Mouse (Mus musculus) cerebellum, adult 2 months (tissue): Measurements from ENCODE around the gene Traf2. TPM values are rescaled to one million over a fixed set of nuclear protein-coding genes. Genes with fewer than 3 reads are reported as not detected.

Experiments used
- DNase-seq, 2 experiments: peaks; one replicate each; pipeline ENCODE4 v3.0.0; 2021
- H3K27ac ChIP-seq: fragments of 200-500 bp; 2 replicates; pipeline ENCODE4 v1.5.1; 2012; ENCODE audit warnings: low read length, control low read depth, inconsistent platforms; ENCODE audit not compliant: insufficient read depth
- H3K27me3 ChIP-seq: fragments of 200-500 bp; 2 replicates; pipeline ENCODE4 v1.6.1; 2012; ENCODE audit warnings: inconsistent platforms, mild to moderate bottlenecking, low read length, moderate library complexity; ENCODE audit not compliant: control insufficient read depth, insufficient read depth
- H3K4me1 ChIP-seq: fragments of 200-500 bp; 2 replicates; pipeline ENCODE4 v1.6.1; 2011; ENCODE audit warnings: low read length; ENCODE audit not compliant: control insufficient read depth, insufficient read depth
- H3K4me3 ChIP-seq: fragments of 200-500 bp; replicated peaks from 2 replicates; pipeline ENCODE3; 2011; ENCODE audit warnings: mild to moderate bottlenecking, low read depth, low read length, control low read depth; ENCODE audit not compliant: insufficient read depth
- CTCF ChIP-seq: fragments of 200-500 bp; IDR thresholded peaks from 2 replicates; pipeline ENCODE4 v1.5.1; 2011; ENCODE audit warnings: low read depth, mild to moderate bottlenecking, control low read depth, low read length, moderate library complexity, borderline replicate concordance; ENCODE audit not compliant: insufficient read depth
- POLR2A ChIP-seq: fragments of 200-500 bp; IDR thresholded peaks from 2 replicates; pipeline ENCODE4 v1.6.1; 2011; ENCODE audit warnings: low read length, control low read depth, borderline replicate concordance; ENCODE audit not compliant: insufficient read depth
- WGBS: fragments of 180-500 bp; shearing (Covaris S2); methylation state at CpG from one replicate; pipeline ENCODE4 v1.1.7; 2018; 5-methylcytosine and 5-hydroxymethylcytosine counted together
- polyA plus RNA-seq: library from polyadenylated mRNA; depleted of rRNA; stranded (reverse); fragments of >200 nt; gene quantifications from 2 replicates; pipeline ENCODE4 v1.2.3, GENCODE M21; 2012

Gene Traf2
- polyA plus RNA-seq, 1 experiment: 12.3 TPM

- Histone ChIP-seq H3K27ac (0 out of 2 replicates have a peak within 1 kb of the TSS, but pooled peaks have one; percentile 4), H3K4me1 (peaks cover 34% of the 10 kb centered on the region), H3K27me3 (no peaks in the 10 kb centered on the region), H3K4me3 (no peak within 1 kb of the TSS)
- TF ChIP-seq CTCF (no peak), POLR2A (no peak)
- peak; percentile 81 to 82 for DNase-seq
- 32% methylated on average over 5 of the region's 5 CpGs for WGBS
Observed at GRCm38 (mm10) chr2:25493476-25493961, 53.2 kb downstream of the Traf2 start, which contains the start of gene Lcn12. Gene Lcn12 (minus strand): TSS chr2:25493911.

- H3K4me3 ChIP-seq: no peak overlapping the region
- WGBS: 79% methylated on average over 5 of the region's 5 CpGs
- peak in 1 of 2 experiments; percentile 29 for DNase-seq
- H3K27me3 ChIP-seq: no peaks in the 10 kb centered on the region
- peaks cover 39% of the 10 kb centered on the region for H3K4me1 ChIP-seq
- TF ChIP-seq POLR2A: no peak
- no peak for TF ChIP-seq CTCF
- 0 out of 2 replicates have a peak overlapping the region, but pooled peaks have one; percentile 4 for H3K27ac ChIP-seq
Observed at GRCm38 (mm10) chr2:25492988-25493387, 53.8 kb downstream of the Traf2 start.

DNA sequence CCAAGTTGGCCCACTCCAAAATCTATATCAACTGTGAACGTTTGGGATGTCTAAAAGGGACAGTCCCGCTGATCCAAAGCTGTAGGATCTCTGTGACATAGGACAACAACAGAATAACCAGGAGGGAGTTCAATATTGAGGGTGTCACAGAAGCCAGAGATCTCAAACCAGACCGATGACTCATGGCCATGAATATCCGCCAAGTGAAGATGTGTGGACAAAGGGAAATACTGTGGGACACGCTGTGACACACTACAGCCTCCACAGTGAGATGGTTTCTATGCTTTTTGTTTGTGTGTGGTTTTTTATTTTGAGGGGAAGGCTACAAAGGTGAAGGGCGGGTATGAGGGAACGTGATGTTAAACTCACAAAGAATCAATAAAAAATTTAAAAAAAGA lies 58.1 kb downstream of the Traf2 start:
- DNase-seq: peak; percentile 70 to 87
- H3K27ac ChIP-seq: peak overlapping the region; percentile 81
- 26% methylated on average over 7 of the region's 7 CpGs for whole genome bisulfite sequencing
- H3K27me3 ChIP-seq: no peaks in the 10 kb centered on the region
- H3K4me1 ChIP-seq: peaks cover 65% of the 10 kb centered on the region
- TF ChIP-seq CTCF: no peak
- TF ChIP-seq POLR2A: no peak
- no peak overlapping the region for H3K4me3 ChIP-seq

DNA sequence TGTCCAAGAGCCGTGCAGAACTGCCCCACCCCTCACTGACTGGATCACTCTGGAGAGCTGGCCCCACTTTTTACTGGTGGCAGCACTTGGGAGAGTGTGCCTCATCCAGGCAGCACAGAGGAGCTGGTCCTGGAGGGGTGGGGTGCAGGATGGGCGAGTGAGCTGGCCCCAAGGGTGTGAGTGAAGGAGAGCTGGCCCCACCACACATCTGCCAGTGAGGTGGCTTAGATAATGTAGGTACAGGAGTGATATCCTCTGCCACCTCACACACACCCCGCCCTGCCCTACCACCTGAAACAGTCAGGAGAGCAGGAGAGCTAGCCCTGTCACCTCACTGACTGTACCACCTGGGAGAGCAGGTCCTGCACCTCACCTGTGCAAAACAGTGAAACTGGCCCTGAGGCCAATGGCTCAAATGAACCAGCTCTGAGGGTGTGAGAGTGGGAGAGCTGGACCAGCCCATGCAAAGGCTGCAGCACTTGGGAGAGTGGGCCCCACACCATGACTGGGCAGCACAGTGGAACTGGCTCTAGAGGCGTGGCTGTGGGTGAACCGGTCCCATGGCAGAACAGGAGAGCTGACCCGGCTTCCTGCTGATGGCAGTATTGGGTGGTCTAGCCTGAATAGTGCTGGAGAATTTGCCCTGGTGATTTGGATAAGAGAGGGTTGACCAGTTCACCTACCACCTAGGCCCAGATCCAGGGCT lies 58.6 kb downstream of the Traf2 start:
- H3K27ac ChIP-seq: peak overlapping the region; percentile 81
- 77% methylated on average over 6 of the region's 6 CpGs for WGBS
- no peak for TF ChIP-seq POLR2A
- TF ChIP-seq CTCF: no peak
- DNase-seq: no peak
- no peaks in the 10 kb centered on the region for H3K27me3 ChIP-seq
- H3K4me3 ChIP-seq: no peak overlapping the region
- H3K4me1 ChIP-seq: peaks cover 65% of the 10 kb centered on the region

- peak overlapping the region; percentile 93 for H3K27ac ChIP-seq
- H3K4me3 ChIP-seq: no peak overlapping the region
- H3K27me3 ChIP-seq: no peaks in the 10 kb centered on the region
- 30% methylated on average over 11 of the region's 11 CpGs for WGBS
- peak; percentile 95 to 98 for DNase-seq
- peaks cover 62% of the 10 kb centered on the region for H3K4me1 ChIP-seq
- TF ChIP-seq POLR2A (no peak), CTCF (no peak)
Observed at GRCm38 (mm10) chr2:25484901-25485647, 61.7 kb downstream of the Traf2 start.

- Histone ChIP-seq H3K4me3 (no peak overlapping the region), H3K27ac (peak overlapping the region; percentile 36), H3K4me1 (peaks cover 54% of the 10 kb centered on the region), H3K27me3 (no peaks in the 10 kb centered on the region)
- no peak for TF ChIP-seq POLR2A
- TF ChIP-seq CTCF: peak; percentile 68
- 30% methylated on average over 7 of the region's 7 CpGs for WGBS
- peak; percentile 69 to 73 for DNase-seq
Observed at GRCm38 (mm10) chr2:25482969-25483368, 63.8 kb downstream of the Traf2 start.

DNA sequence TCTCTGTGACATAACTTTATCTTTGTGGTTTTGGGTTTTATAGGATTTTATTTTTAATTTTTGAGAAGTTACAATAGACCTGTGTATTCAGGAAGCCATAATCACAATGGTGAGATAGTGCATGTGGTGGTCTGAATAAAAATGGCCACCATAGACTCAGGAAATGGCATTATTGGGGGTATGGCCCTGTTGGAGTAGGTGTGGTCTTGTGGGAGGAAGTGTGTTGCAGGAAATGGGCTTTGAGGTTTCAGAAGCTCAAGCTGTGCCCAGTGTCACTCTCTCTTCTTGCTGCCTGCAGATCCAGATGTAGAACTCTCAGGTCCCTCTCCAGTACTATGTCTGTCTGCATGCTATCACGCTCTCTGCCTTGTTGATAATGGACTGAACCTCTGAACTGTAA lies 66.2 kb downstream of the Traf2 start:
- H3K27ac ChIP-seq: no peak overlapping the region
- 93% methylated on average over 1 of the region's 1 CpGs for WGBS

More for the DNA sequence above, 66.2 kb downstream of the Traf2 start:
- H3K4me3 ChIP-seq: no peak overlapping the region
- TF ChIP-seq CTCF (no peak), POLR2A (no peak)
- no peak for DNase-seq
- peaks cover 58% of the 10 kb centered on the region for H3K4me1 ChIP-seq
- H3K27me3 ChIP-seq: no peaks in the 10 kb centered on the region
